Mouse (Mus musculus): ENCODE measurements around the gene Dhx36.

Dhx36 gene

GRCm38 (mm10) chr3:62506488-62507205, at the start of gene Dhx36:
Dhx36 (minus strand) TSS chr3:62507004.
- DNase-seq, result peak; percentile 93

GRCm38 (mm10) chr3:62527593-62527992, 20.8 kb upstream of the Dhx36 start:
- no peak for DNase-seq

GRCm38 (mm10) chr3:62527160-62527559, 20.4 kb upstream of the Dhx36 start:
- no peak for DNase-seq

- no peak for DNase-seq
Measured at GRCm38 (mm10) chr3:62507206-62507647, 423 bp upstream of the Dhx36 start.

GRCm38 (mm10) chr3:62505166-62505900, 1.5 kb downstream of the Dhx36 start:
- DNase-seq, result no peak

GRCm38 (mm10) chr3:62499327-62499726, 7.5 kb downstream of the Dhx36 start:
- DNase-seq, result no peak

- no peak for DNase-seq
Measured at GRCm38 (mm10) chr3:62492568-62492967, 14.2 kb downstream of the Dhx36 start.

- DNase-seq, result no peak
Measured at GRCm38 (mm10) chr3:62484340-62484739, 22.5 kb downstream of the Dhx36 start.

- no peak for DNase-seq
Measured at GRCm38 (mm10) chr3:62470179-62470578, 36.6 kb downstream of the Dhx36 start.

GRCm38 (mm10) chr3:62464276-62464675, 42.5 kb downstream of the Dhx36 start:
- DNase-seq, result no peak

- DNase-seq, result no peak
Measured at GRCm38 (mm10) chr3:62459483-62459882, 47.3 kb downstream of the Dhx36 start.

- peak; percentile 26 for DNase-seq
Measured at GRCm38 (mm10) chr3:62458284-62459013, 48.4 kb downstream of the Dhx36 start.

GRCm38 (mm10) chr3:62455854-62456253, 51.0 kb downstream of the Dhx36 start:
- DNase-seq, result no peak

GRCm38 (mm10) chr3:62454096-62454495, 52.7 kb downstream of the Dhx36 start:
- no peak for DNase-seq

GRCm38 (mm10) chr3:62452961-62453360, 53.8 kb downstream of the Dhx36 start:
- DNase-seq, result no peak

- no peak for DNase-seq
Measured at GRCm38 (mm10) chr3:62449871-62450496, 56.8 kb downstream of the Dhx36 start.

GRCm38 (mm10) chr3:62447151-62447550, 59.7 kb downstream of the Dhx36 start:
- no peak for DNase-seq

- no peak for DNase-seq
Measured at GRCm38 (mm10) chr3:62446271-62446670, 60.5 kb downstream of the Dhx36 start.

GRCm38 (mm10) chr3:62443582-62444194, 63.1 kb downstream of the Dhx36 start:
- no peak for DNase-seq

- DNase-seq, result no peak
Measured at GRCm38 (mm10) chr3:62440431-62440969, 66.3 kb downstream of the Dhx36 start.

GRCm38 (mm10) chr3:62435923-62436322, 70.9 kb downstream of the Dhx36 start:
- DNase-seq, result no peak

GRCm38 (mm10) chr3:62433675-62434074, 73.1 kb downstream of the Dhx36 start:
- DNase-seq, result no peak

All from cerebellum, adult 8-10 months (tissue).